Mouse (Mus musculus): Measurements from ENCODE around the gene Tcf7.

DNA sequence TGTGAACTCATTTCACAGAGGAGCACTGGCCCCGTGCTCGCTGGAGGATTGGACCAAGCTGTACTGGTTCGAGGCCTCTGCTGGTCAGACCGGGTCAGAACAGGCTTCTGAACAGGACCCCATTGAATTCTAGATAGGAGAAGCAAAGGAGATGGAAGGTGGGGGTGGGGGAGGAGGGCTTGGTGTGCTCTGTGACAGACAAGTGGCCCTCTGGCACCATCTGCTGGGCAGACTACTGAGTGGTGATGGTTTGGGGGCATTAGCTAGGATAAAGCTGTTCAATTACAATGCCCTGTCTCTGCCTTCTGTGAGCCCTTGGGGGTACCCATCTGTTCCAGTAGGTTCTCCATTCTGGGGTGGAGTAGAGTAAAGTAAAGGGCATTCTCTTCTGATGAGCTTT, 62.5 kb downstream of the Tcf7 start:
- TF ChIP-seq POLR2A (IDR thresholded peaks at IDR 0.05; ENCODE audit: insufficient read depth, low read depth, low read length), result no peak
- TF ChIP-seq CTCF (IDR thresholded peaks at IDR 0.05), result peak; percentile 83

Data from heart, adult 2 months (tissue).